Mouse (Mus musculus): ENCODE measurements around the gene Acap1. TPM values are rescaled to one million over a fixed set of nuclear protein-coding genes. Genes with fewer than 3 reads are reported as not detected.

The Acap1 gene
- polyA plus RNA-seq, 1 experiment from 2014 or later: 1.3 TPM

- no peak overlapping the region for H3K27ac ChIP-seq
- peak overlapping the region; percentile 98 for H3K4me2 ChIP-seq (replicated peaks)
- H3K27me3 ChIP-seq: no peaks in the 10 kb centered on the region
- ATAC-seq (ENCODE audit: insufficient number of reproducible peaks, insufficient read depth, low FRiP score, low TSS enrichment): peak; percentile 12; the same call in 1 of the 2 replicates
- peaks cover 87% of the 10 kb centered on the region for H3K36me3 ChIP-seq
- WGBS: 78% methylated on average over 15 of the region's 15 CpGs
- H3K9ac ChIP-seq: peak overlapping the region; percentile 39; the same call in 1 of the 2 replicates
- peak overlapping the region; percentile 91 for H3K4me3 ChIP-seq
- peaks cover 29% of the 10 kb centered on the region for H3K4me1 ChIP-seq
- H3K9me3 ChIP-seq: no peaks in the 10 kb centered on the region
Observed at GRCm38 (mm10) chr11:69912716-69913530, 17.6 kb upstream of the Acap1 start.

GRCm38 (mm10) chr11:69911701-69912100, 16.4 kb upstream of the Acap1 start:
- Histone ChIP-seq H3K27me3 (no peaks in the 10 kb centered on the region), H3K27ac (no peak overlapping the region), H3K9me3 (no peaks in the 10 kb centered on the region), H3K4me2 (replicated peaks) (no peak overlapping the region), H3K4me3 (0 out of 2 replicates have a peak overlapping the region, but pooled peaks have one; percentile 2), H3K9ac (no peak overlapping the region), H3K36me3 (peaks cover 87% of the 10 kb centered on the region), H3K4me1 (peaks cover 29% of the 10 kb centered on the region)
- WGBS: 80% methylated on average over 6 of the region's 6 CpGs
- ATAC-seq (ENCODE audit: insufficient number of reproducible peaks, insufficient read depth, low FRiP score, low TSS enrichment): no peak

- H3K4me3 ChIP-seq: 0 out of 2 replicates have a peak overlapping the region, but pooled peaks have one; percentile 2
- peaks cover 24% of the 10 kb centered on the region for H3K4me1 ChIP-seq
- H3K36me3 ChIP-seq: peaks cover 87% of the 10 kb centered on the region
- no peak overlapping the region for H3K9ac ChIP-seq
- H3K9me3 ChIP-seq: no peaks in the 10 kb centered on the region
- no peak overlapping the region for H3K4me2 ChIP-seq (replicated peaks)
- 92% methylated on average over 17 of the region's 17 CpGs for WGBS
- no peak overlapping the region for H3K27ac ChIP-seq
- no peak for ATAC-seq (ENCODE audit: insufficient number of reproducible peaks, insufficient read depth, low FRiP score, low TSS enrichment)
- no peaks in the 10 kb centered on the region for H3K27me3 ChIP-seq
Observed at GRCm38 (mm10) chr11:69910781-69911560, 15.6 kb upstream of the Acap1 start.

- Histone ChIP-seq H3K9me3 (no peaks in the 10 kb centered on the region), H3K9ac (no peak overlapping the region), H3K4me1 (peaks cover 16% of the 10 kb centered on the region), H3K4me2 (replicated peaks) (no peak overlapping the region), H3K27me3 (no peaks in the 10 kb centered on the region), H3K4me3 (no peak overlapping the region), H3K27ac (no peak overlapping the region), H3K36me3 (peaks cover 87% of the 10 kb centered on the region)
- ATAC-seq (ENCODE audit: insufficient number of reproducible peaks, insufficient read depth, low FRiP score, low TSS enrichment): no peak
- 90% methylated on average over 8 of the region's 8 CpGs for WGBS
Observed at GRCm38 (mm10) chr11:69910177-69910576, 14.8 kb upstream of the Acap1 start.

GRCm38 (mm10) chr11:69909174-69909573, 13.8 kb upstream of the Acap1 start:
- H3K4me2 ChIP-seq (replicated peaks): no peak overlapping the region
- no peak for ATAC-seq (ENCODE audit: insufficient number of reproducible peaks, insufficient read depth, low FRiP score, low TSS enrichment)
- no peak overlapping the region for H3K27ac ChIP-seq
- H3K27me3 ChIP-seq: no peaks in the 10 kb centered on the region
- WGBS: 92% methylated on average over 5 of the region's 5 CpGs
- H3K9ac ChIP-seq: no peak overlapping the region
- peaks cover 92% of the 10 kb centered on the region for H3K36me3 ChIP-seq
- H3K4me1 ChIP-seq: peaks cover 9% of the 10 kb centered on the region; the same call in 1 of the 2 replicates
- no peaks in the 10 kb centered on the region for H3K9me3 ChIP-seq
- no peak overlapping the region for H3K4me3 ChIP-seq

GRCm38 (mm10) chr11:69908645-69909044, 13.3 kb upstream of the Acap1 start:
- Histone ChIP-seq H3K4me2 (replicated peaks) (no peak overlapping the region), H3K9ac (no peak overlapping the region), H3K9me3 (no peaks in the 10 kb centered on the region), H3K4me3 (no peak overlapping the region), H3K27me3 (no peaks in the 10 kb centered on the region), H3K27ac (no peak overlapping the region), H3K36me3 (peaks cover 98% of the 10 kb centered on the region), H3K4me1 (peaks cover 8% of the 10 kb centered on the region; the same call in 1 of the 2 replicates)
- 93% methylated on average over 11 of the region's 11 CpGs for WGBS
- no peak for ATAC-seq (ENCODE audit: insufficient number of reproducible peaks, insufficient read depth, low FRiP score, low TSS enrichment)

- ATAC-seq (ENCODE audit: insufficient number of reproducible peaks, insufficient read depth, low FRiP score, low TSS enrichment): no peak
- WGBS: 96% methylated on average over 9 of the region's 9 CpGs
- H3K27me3 ChIP-seq: no peaks in the 10 kb centered on the region
- H3K36me3 ChIP-seq: peaks cover 57% of the 10 kb centered on the region
- H3K4me1 ChIP-seq: peaks cover 18% of the 10 kb centered on the region
- no peaks in the 10 kb centered on the region for H3K9me3 ChIP-seq
- H3K9ac ChIP-seq: no peak overlapping the region
- H3K4me2 ChIP-seq (replicated peaks): no peak overlapping the region
- H3K27ac ChIP-seq: no peak overlapping the region
- H3K4me3 ChIP-seq: no peak overlapping the region
Observed at GRCm38 (mm10) chr11:69904311-69904710, 9.0 kb upstream of the Acap1 start.

- H3K36me3 ChIP-seq: peaks cover 44% of the 10 kb centered on the region
Observed at GRCm38 (mm10) chr11:69902972-69903371, 7.6 kb upstream of the Acap1 start.

GRCm38 (mm10) chr11:69901993-69902392, 6.7 kb upstream of the Acap1 start:
- Histone ChIP-seq H3K4me1 (peaks cover 24% of the 10 kb centered on the region), H3K27ac (peak overlapping the region; percentile 96), H3K4me2 (replicated peaks) (peak overlapping the region; percentile 87), H3K9me3 (no peaks in the 10 kb centered on the region), H3K27me3 (no peaks in the 10 kb centered on the region), H3K9ac (peak overlapping the region; percentile 82), H3K4me3 (peak overlapping the region; percentile 78), H3K36me3 (peaks cover 37% of the 10 kb centered on the region)
- under 1% methylated on average over 33 of the region's 39 CpGs for WGBS
- ATAC-seq (ENCODE audit: insufficient number of reproducible peaks, insufficient read depth, low FRiP score, low TSS enrichment): no peak

More at GRCm38 (mm10) chr11:69902972-69903371, 7.6 kb upstream of the Acap1 start:
- H3K4me2 ChIP-seq (replicated peaks): peak overlapping the region; percentile 87
- peaks cover 24% of the 10 kb centered on the region for H3K4me1 ChIP-seq
- peak overlapping the region; percentile 82 for H3K9ac ChIP-seq
- H3K27me3 ChIP-seq: no peaks in the 10 kb centered on the region
- H3K4me3 ChIP-seq: peak overlapping the region; percentile 78
- ATAC-seq (ENCODE audit: insufficient number of reproducible peaks, insufficient read depth, low FRiP score, low TSS enrichment): no peak
- WGBS: 87% methylated on average over 13 of the region's 13 CpGs
- no peaks in the 10 kb centered on the region for H3K9me3 ChIP-seq
- H3K27ac ChIP-seq: no peak overlapping the region

GRCm38 (mm10) chr11:69901406-69901846, 6.1 kb upstream of the Acap1 start:
- peak overlapping the region; percentile 78 for H3K4me3 ChIP-seq
- H3K27me3 ChIP-seq: no peaks in the 10 kb centered on the region
- peak overlapping the region; percentile 87 for H3K4me2 ChIP-seq (replicated peaks)
- peaks cover 32% of the 10 kb centered on the region for H3K36me3 ChIP-seq
- peaks cover 24% of the 10 kb centered on the region for H3K4me1 ChIP-seq
- under 1% methylated on average over 42 of the region's 42 CpGs for WGBS
- peak overlapping the region; percentile 82 for H3K9ac ChIP-seq
- H3K27ac ChIP-seq: peak overlapping the region; percentile 96
- H3K9me3 ChIP-seq: no peaks in the 10 kb centered on the region
- ATAC-seq (ENCODE audit: insufficient number of reproducible peaks, insufficient read depth, low FRiP score, low TSS enrichment): peak; percentile 43

GRCm38 (mm10) chr11:69900471-69901405, 5.4 kb upstream of the Acap1 start, which contains the start of the genes 2810408A11Rik and Neurl4:
TSS of gene 2810408A11Rik (minus strand) at chr11:69900987.
TSS of gene Neurl4 (plus strand) at chr11:69901072.
- ATAC-seq (ENCODE audit: insufficient number of reproducible peaks, insufficient read depth, low FRiP score, low TSS enrichment): peak; percentile 92
- peak within 1 kb of the TSS; percentile 86 for H3K9ac ChIP-seq
- H3K27me3 ChIP-seq: no peaks in the 10 kb centered on the region
- peak within 1 kb of the TSS; percentile 87 for H3K4me2 ChIP-seq (replicated peaks)
- peaks cover 24% of the 10 kb centered on the region for H3K4me1 ChIP-seq
- H3K36me3 ChIP-seq: peaks cover 25% of the 10 kb centered on the region
- H3K4me3 ChIP-seq: peak within 1 kb of the TSS; percentile 78
- WGBS: under 1% methylated on average over 38 of the region's 38 CpGs
- H3K27ac ChIP-seq: peak within 1 kb of the TSS; percentile 96
- H3K9me3 ChIP-seq: no peaks in the 10 kb centered on the region

Data from embryonic facial prominence, embryonic 12.5 days (tissue).